Mouse (Mus musculus) Patski (cell line): ENCODE results near the gene Krt20. TPM values are rescaled to one million over a fixed set of nuclear protein-coding genes. Genes with fewer than 3 reads are reported as not detected.

Source experiments
- ATAC-seq: fragments of 100-300 bp; one replicate; pipeline ENCODE4 v1.8.0; 2021
- CTCF ChIA-PET: fragments of 350-600 bp; sonication (Branson Sonifier 250); formaldehyde crosslinking; loops from one replicate; lab custom pipeline; 2022; ENCODE audit warnings: inconsistent platforms; lab: Charles Lee
- POLR2A ChIA-PET: fragments of 350-600 bp; sonication (Branson Sonifier 250); formaldehyde crosslinking; loops from one replicate; lab custom pipeline; 2022; ENCODE audit warnings: antibody characterized with exemption, inconsistent platforms; lab: Charles Lee
- DNase-seq: peaks from one replicate; pipeline ENCODE4 v3.0.0-alpha.2; 2011; ENCODE audit warnings: low read depth, low spot score
- H3K27me3 ChIP-seq: fragments of 371-371 bp; one replicate; pipeline ENCODE4 v1.5.1; 2021
- CTCF ChIP-seq: fragments of 100-300 bp; IDR thresholded peaks from one replicate; pipeline ENCODE4 v1.5.1; 2021
- in situ Hi-C: fragments of 300-500 bp; cut with MboI; formaldehyde crosslinking; loops from 3 replicates; pipeline ENCODE4 v1.11.1; 2018; ENCODE audit warnings: low pct_unique_long_range_greater_than_20kb, mixed read lengths
- polyA plus RNA-seq: library from polyadenylated mRNA; unstranded; gene quantifications from one replicate; pipeline ENCODE4 v1.2.3, GENCODE M21; 2021

Gene Krt20
- polyA plus RNA-seq, 1 experiment from 2014 or later: not detected

DNA sequence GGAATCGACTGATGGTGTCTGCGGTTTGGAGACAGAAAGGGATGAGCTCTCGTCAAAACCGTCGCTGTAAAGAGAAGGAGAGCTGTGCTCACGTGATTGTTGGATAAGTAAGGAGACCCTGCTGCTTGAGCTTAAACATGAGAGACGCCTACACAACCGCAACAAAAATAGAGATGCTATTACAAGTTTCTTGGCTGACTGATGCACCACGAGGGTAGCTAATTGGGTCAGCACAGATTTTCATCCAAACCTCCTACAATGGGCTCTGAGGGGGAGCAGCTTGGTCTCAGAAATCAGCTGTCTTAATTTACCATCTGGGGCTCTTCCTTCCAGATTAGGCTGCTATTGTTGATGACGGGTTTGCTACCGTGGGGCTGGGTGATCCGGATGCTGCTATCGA, 21.0 kb downstream of the Krt20 start:
- POLR2A ChIA-PET: no interaction called here
- in situ Hi-C loops: no loop called here

DNA sequence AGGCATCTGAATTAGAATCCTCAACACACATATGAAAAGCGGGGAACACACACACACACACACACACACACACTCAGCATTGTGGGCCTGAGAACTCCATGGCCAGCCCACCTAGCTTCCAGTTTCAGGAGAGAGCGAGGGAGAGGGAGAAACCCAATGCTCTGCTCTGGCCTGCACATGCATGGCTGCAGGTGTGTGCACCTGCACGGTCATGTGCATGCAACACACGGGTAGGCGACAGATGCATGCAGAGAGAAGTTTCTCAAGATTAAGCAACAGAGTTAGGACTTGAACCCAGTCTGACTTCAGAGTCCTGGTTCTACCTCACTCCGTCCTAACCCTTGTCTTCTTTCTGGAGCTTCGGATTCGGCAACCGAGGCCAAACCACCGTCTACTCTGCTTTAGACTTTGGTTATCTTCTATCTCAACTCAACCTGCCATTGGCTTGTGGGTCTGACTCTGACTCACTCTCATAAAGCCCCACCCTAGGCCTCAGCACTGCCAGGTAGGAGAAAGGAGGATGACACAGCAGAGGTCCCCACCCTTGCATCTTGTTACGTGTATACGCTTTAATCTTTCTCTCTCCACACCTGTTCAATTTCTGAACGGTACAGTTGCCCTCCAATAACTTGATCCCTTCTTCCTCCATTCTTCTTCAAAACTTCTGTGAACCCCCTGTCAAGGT, 23.3 kb downstream of the Krt20 start:
- CTCF ChIA-PET: no interaction called here
- in situ Hi-C loops: loop anchor here (5.0 kb wide), 2 partner anchors 37 to 48 kb away; no protein-coding TSS in a partner anchor
- H3K27me3 ChIP-seq: peaks cover 19% of the 10 kb centered on the region
- DNase-seq (no peak), ATAC-seq (no peak)
- POLR2A ChIA-PET: no interaction called here
- no peak for TF ChIP-seq CTCF

More for the DNA sequence above, 21.0 kb downstream of the Krt20 start:
- ATAC-seq (no peak), DNase-seq (no peak)
- H3K27me3 ChIP-seq: peaks cover 3% of the 10 kb centered on the region
- TF ChIP-seq CTCF: no peak
- CTCF ChIA-PET: no interaction called here

DNA sequence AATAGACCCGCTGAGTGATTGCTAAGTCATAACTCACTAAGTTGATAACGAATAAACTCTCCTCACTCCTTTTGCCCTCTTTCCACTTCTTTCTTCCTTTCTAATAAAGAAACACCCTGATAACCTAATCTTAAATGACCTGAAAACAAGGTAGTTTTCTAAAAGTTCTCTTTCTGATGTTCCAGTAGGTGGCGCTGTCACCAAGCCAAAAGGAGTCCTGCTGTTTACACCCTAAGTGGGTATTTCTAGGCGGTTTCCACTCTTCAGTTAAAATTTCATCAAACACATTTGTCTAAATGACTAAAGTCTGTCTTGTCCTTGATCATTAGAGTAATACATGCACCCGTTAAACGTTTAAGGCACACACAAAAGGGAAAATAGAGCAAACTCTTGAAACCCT, 24.7 kb downstream of the Krt20 start:
- peak; percentile 76 for TF ChIP-seq CTCF
- POLR2A ChIA-PET: no interaction called here
- DNase-seq (no peak), ATAC-seq (no peak)
- peaks cover 21% of the 10 kb centered on the region for H3K27me3 ChIP-seq
- in situ Hi-C loops: loop anchor here (5.0 kb wide), 2 partner anchors 36 to 49 kb away; no protein-coding TSS in a partner anchor
- CTCF ChIA-PET: interaction anchor here (0.8 to 2.8 kb wide), 3 partner anchors 12 to 51 kb away, joined by 3 to 8 read pairs (median 3); no protein-coding TSS in a partner anchor

- H3K27me3 ChIP-seq: peaks cover 36% of the 10 kb centered on the region
- no peak for TF ChIP-seq CTCF
- in situ Hi-C loops: no loop called here
- ATAC-seq (no peak), DNase-seq (no peak)
- ChIA-PET CTCF (interaction anchor here (1.2 kb wide), 1 partner anchor 15 kb away, joined by 5 read pairs; no protein-coding TSS in a partner anchor), POLR2A (no interaction called here)
These were observed 31.8 kb downstream of the Krt20 start for GRCm38 (mm10) chr11:99406186-99406585.

GRCm38 (mm10) chr11:99399956-99400549, 37.9 kb downstream of the Krt20 start:
- CTCF ChIA-PET: interaction anchor here (1.0 kb wide), 1 partner anchor 894 kb away, joined by 3 read pairs; no protein-coding TSS in a partner anchor
- in situ Hi-C loops: no loop called here
- no peak for ATAC-seq
- no peak for TF ChIP-seq CTCF
- no peak for DNase-seq
- H3K27me3 ChIP-seq: peaks cover 33% of the 10 kb centered on the region
- POLR2A ChIA-PET: no interaction called here

- DNase-seq (no peak), ATAC-seq (no peak)
- ChIA-PET POLR2A (no interaction called here), CTCF (no interaction called here)
- H3K27me3 ChIP-seq: peaks cover 24% of the 10 kb centered on the region
- TF ChIP-seq CTCF: no peak
- in situ Hi-C loops: no loop called here
These were observed 39.1 kb downstream of the Krt20 start for GRCm38 (mm10) chr11:99398832-99399231.

DNA sequence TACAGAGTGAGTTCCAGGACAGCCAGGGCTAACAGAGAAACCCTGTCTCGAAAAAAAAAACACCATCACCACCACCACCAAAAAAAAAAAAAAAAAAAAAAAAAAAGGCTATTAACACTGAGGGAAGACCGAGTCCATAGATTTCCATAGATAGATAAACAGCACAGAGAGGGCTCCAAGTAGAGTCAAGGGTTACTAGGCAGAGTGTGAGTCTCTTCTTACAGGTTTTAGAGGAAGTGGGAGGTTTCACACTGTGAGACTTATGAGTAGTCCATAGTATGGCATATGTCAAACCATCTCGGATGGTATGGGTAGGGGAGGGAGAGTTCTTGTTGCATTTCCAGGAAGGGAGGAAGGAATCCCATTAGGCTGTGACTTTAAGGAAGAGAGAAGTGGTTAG, 39.9 kb downstream of the Krt20 start:
- DNase-seq (no peak), ATAC-seq (no peak)
- POLR2A ChIA-PET: no interaction called here
- in situ Hi-C loops: no loop called here
- TF ChIP-seq CTCF: no peak
- H3K27me3 ChIP-seq: peaks cover 21% of the 10 kb centered on the region
- CTCF ChIA-PET: no interaction called here

DNA sequence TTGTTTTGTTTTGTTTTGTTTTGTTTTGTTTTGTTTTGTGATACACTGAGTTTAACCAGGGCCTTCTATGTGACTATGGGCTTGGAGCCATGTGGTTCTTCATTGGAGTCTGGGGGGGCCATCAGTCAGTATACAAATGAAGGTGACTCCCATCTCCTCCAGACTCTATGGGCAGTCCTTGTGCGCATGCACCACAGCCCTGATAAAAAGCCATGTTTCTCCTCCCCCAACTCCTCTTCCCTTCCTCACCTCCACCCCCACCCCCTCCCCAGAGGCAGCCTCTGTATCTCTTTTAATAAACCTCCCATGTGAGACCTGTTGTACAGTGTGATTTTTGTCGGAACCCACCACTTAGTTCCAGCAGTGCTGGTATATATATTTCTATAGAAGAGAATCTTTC, 41.3 kb downstream of the Krt20 start:
- DNase-seq: no peak

GRCm38 (mm10) chr11:99396034-99396433, 41.9 kb downstream of the Krt20 start:
- DNase-seq: no peak
- no peak for ATAC-seq
- TF ChIP-seq CTCF: no peak
- in situ Hi-C loops: no loop called here
- ChIA-PET POLR2A (no interaction called here), CTCF (interaction anchor here (1.3 kb wide), 1 partner anchor 17 kb away, joined by 3 read pairs; no protein-coding TSS in a partner anchor)
- H3K27me3 ChIP-seq: peaks cover 8% of the 10 kb centered on the region

More for the DNA sequence above, 41.3 kb downstream of the Krt20 start:
- no peak for ATAC-seq
- ChIA-PET POLR2A (no interaction called here), CTCF (interaction anchor here (1.3 kb wide), 1 partner anchor 16 kb away, joined by 3 read pairs; no protein-coding TSS in a partner anchor)
- peaks cover 12% of the 10 kb centered on the region for H3K27me3 ChIP-seq
- no peak for TF ChIP-seq CTCF
- in situ Hi-C loops: no loop called here

DNA sequence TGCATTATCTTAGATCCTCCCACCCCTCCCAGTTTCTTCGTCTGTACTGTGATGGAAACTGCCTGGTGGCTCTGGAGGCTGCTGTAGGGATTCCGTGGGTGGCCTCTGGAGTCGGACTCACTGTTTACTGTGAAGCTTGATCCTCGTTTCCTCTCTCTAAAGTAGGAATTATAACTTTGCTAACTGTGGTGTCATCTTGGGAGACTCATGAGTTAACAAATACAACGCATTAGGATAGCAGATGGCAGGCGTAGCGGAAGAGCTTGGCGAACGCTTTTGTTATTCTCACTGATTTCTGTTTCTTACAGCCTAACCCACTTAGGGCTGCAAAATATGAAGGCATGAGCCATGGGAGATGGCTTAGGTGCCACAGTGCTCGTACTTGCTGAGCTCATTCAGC, 45.5 kb downstream of the Krt20 start:
- no peak for TF ChIP-seq CTCF
- no peak for DNase-seq
- ATAC-seq: no peak
- in situ Hi-C loops: no loop called here
- ChIA-PET CTCF (no interaction called here), POLR2A (no interaction called here)
- H3K27me3 ChIP-seq: no peaks in the 10 kb centered on the region

- ChIA-PET CTCF (interaction anchor here (2.0 kb wide), 1 partner anchor 14 kb away, joined by 5 read pairs; no protein-coding TSS in a partner anchor), POLR2A (interaction anchor here (1.0 kb wide), 1 partner anchor 10 kb away, joined by 4 read pairs; no protein-coding TSS in a partner anchor)
- no peaks in the 10 kb centered on the region for H3K27me3 ChIP-seq
- ATAC-seq: no peak
- in situ Hi-C loops: no loop called here
- DNase-seq: no peak
- no peak for TF ChIP-seq CTCF
These were observed 46.6 kb downstream of the Krt20 start for GRCm38 (mm10) chr11:99391375-99391774.
